Mouse (Mus musculus): ENCODE data around the gene Trmt2b.
"Not testable (repeated sequence)": the region's sequence is repeated elsewhere in the genome, so short reads cannot be mapped to it uniquely, and the experiment has no call there.

The Trmt2b gene

DNA sequence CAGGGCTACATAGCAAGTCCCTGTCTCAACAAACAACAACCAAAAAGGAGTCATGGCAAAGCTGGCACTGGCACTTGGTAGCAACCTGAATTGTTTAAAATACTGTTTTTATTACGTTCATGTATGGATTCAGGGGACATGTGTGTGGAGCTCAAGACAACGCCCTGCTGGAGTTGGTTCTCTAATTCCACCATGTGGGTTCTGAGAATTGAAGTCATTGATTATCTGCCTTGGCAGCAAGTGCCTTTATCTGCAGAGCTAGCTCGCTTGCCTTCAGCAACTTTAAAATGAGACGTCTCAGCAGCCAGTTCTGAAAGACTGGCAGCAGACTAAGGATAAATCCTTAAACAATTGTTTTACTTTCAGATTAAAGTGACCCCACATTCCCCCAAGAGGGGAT is 58.6 kb downstream of the Trmt2b start:
- DNase-seq (ENCODE audit: low spot score): no peak

DNA sequence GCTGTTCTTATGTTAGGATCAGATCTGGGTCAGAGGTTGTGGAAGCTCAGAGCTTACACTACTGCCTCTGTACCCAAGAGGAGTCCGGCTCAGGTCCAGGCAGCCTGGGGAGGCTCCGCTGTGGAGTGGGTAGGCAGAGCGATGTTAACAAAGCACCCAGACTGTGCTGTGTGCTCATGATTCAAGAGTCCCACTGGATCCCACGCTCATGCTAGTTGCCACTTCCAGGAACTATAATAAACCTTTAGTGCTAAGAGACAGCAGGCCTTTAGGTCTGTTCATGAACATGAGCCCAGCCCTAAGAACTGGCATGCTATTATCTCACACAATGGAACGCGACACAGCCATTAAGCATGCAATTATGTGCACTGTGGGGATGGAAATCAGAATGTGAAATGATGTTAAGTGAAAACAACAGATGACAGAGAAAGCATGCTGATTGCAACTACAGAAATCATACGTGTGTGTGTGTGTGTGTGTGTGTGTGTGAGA is 65.6 kb downstream of the Trmt2b start:
- no peak for DNase-seq (ENCODE audit: low spot score)

GRCm38 (mm10) chrX:134208491-134208890 is 68.3 kb downstream of the Trmt2b start:
- DNase-seq (ENCODE audit: low spot score): no peak

- not testable (repeated sequence) for DNase-seq (ENCODE audit: low spot score)
Observed at GRCm38 (mm10) chrX:134187201-134187600, 89.6 kb downstream of the Trmt2b start, which contains the start of gene Arl13a. Gene Arl13a (plus strand): TSS chrX:134187501.

GRCm38 (mm10) chrX:134174699-134175098 is 102.1 kb downstream of the Trmt2b start:
- DNase-seq (ENCODE audit: low spot score): no peak

Data from yolk sac, embryonic 10.5 days (tissue).